Mouse (Mus musculus): ENCODE data around the gene Vhl. TPM values are rescaled to one million over a fixed set of nuclear protein-coding genes. Genes with fewer than 3 reads are reported as not detected.

Gene Vhl
- total and polyA plus RNA-seq, 3 experiments: 12.0 to 12.5 TPM; not detected in 1

DNA sequence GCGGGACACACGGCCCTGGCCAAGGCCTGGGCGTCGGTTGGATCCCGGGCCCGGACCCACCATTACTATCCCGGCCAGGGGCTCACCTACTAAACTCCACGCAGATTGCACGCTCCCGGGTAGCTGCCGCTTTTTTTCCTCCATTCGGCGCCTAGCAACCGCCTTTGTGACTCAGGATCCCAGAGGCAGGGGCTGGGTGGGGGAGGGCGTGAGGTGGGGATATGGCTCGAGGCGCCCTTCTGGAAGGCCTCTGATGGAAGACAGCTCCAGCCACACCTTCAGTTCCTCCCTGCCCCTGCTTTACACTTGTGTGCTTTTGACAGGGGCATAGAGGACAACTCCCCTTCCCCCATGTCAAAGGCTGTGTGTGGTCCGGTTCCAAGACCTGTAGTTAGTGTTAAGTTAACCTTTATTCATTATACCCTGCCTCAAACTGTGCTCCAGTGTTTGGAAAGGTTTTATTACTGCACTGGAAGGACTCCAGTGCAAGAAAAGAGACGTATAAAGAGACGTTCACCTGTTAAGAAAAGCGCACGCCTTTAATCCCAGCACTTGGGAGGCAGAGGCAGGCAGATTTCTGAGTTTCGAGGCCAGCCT lies 23.1 kb upstream of the Vhl start, which contains the start of gene Fancd2os:
Fancd2os (minus strand) TSS at position 173 of the 597 bp plus-strand sequence.
- Histone ChIP-seq H3K27ac (ENCODE audit: control insufficient read depth, low read depth, low read length) (no peak within 1 kb of the TSS), H3K4me3 (ENCODE audit: control insufficient read depth in 1 of 2, insufficient read depth in 1 of 2, low read depth in 2 of 2, low read length in 2 of 2) (no peak within 1 kb of the TSS)

DNA sequence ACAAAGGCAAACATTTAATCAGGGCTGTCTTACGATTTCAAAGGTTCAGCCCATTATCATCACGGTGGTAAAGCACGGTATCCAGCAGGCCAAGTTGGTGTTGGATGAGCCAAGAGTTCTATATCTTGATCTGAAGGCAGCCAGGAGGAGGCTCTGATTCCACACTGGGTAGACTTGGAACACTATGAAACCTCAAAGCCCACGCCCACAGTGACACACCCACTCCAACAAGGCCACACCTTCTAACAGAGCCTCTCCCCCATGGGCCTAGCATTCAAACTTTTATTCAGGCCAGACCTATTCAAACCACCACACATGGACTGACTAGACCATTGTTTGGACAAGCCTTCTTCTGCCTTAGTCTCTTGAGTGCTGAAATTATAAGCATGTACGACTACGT lies 20.9 kb upstream of the Vhl start:
- DNase-seq (ENCODE audit: low read depth, low spot score): peak; percentile 60
- no peaks in the 10 kb centered on the region for H3K27me3 ChIP-seq (ENCODE audit: control insufficient read depth in 1 of 2, insufficient read depth in 2 of 2, low read length in 2 of 2)
- no peaks in the 10 kb centered on the region for H3K9me3 ChIP-seq (replicated peaks; ENCODE audit: insufficient read depth, low read length)
- H3K79me2 ChIP-seq (ENCODE audit: control insufficient read depth, insufficient read depth, low read length, poor library complexity): peaks cover 27% of the 10 kb centered on the region
- TF ChIP-seq JUND (IDR thresholded peaks at IDR 0.05; ENCODE audit: low read depth, low read length) (0 out of 2 replicates have a peak, but pooled peaks have one; percentile 9), CHD1 (IDR thresholded peaks at IDR 0.05; ENCODE audit: low read depth, low read length) (no peak), ETS1 (IDR thresholded peaks at IDR 0.05; ENCODE audit: low read depth, low read length) (0 out of 2 replicates have a peak, but pooled peaks have one; percentile 20), RCOR1 (IDR thresholded peaks at IDR 0.05; ENCODE audit: low read depth, low read length) (peak; percentile 62; the same call in 1 of the 2 replicates), MAX (IDR thresholded peaks at IDR 0.05; ENCODE audit: low read length) (no peak), TBP (IDR thresholded peaks at IDR 0.05; ENCODE audit: low read depth, low read length) (no peak), TAL1 (IDR thresholded peaks at IDR 0.05; ENCODE audit: low read length) (no peak), HCFC1 (IDR thresholded peaks at IDR 0.05; ENCODE audit: low read depth, low read length) (no peak), NRF1 (IDR thresholded peaks at IDR 0.05; ENCODE audit: insufficient read depth, low read depth, low read length, poor library complexity, severe bottlenecking) (peak; percentile 12; the same call in 1 of the 2 replicates), RAD21 (IDR thresholded peaks at IDR 0.05; ENCODE audit: low read depth, low read length) (no peak), EP300 (IDR thresholded peaks at IDR 0.05; ENCODE audit: low read depth in 1 of 2, low read length in 2 of 2) (no peak), MAFK (IDR thresholded peaks at IDR 0.05; ENCODE audit: borderline replicate concordance, low read depth, low read length) (no peak), CTCF (IDR thresholded peaks at IDR 0.05 in 2 of 3, conservative IDR thresholded peaks at IDR 0.05 in 1 of 3; ENCODE audit: control insufficient read depth in 1 of 3, insufficient read depth in 1 of 3, low read depth in 2 of 3, low read length in 3 of 3, poor library complexity in 1 of 3, severe bottlenecking in 1 of 3) (no peak), CHD2 (IDR thresholded peaks at IDR 0.05; ENCODE audit: low read length) (no peak), GABPA (IDR thresholded peaks at IDR 0.05; ENCODE audit: low read depth, low read length) (no peak), MXI1 (IDR thresholded peaks at IDR 0.05; ENCODE audit: low read depth, low read length) (peak; percentile 43; the same call in 1 of the 2 replicates), TCF12 (IDR thresholded peaks at IDR 0.05; ENCODE audit: low read depth, low read length) (0 out of 2 replicates have a peak, but pooled peaks have one; percentile 8), UBTF (IDR thresholded peaks at IDR 0.05; ENCODE audit: borderline replicate concordance, insufficient read depth, low read depth, low read length) (no peak), E2F4 (IDR thresholded peaks at IDR 0.05; ENCODE audit: borderline replicate concordance, low read depth, low read length) (no peak), ZKSCAN1 (IDR thresholded peaks at IDR 0.05; ENCODE audit: low read depth, low read length) (no peak), USF2 (IDR thresholded peaks at IDR 0.05; ENCODE audit: borderline replicate concordance in 1 of 2, insufficient read depth in 1 of 2, low read depth in 1 of 2, low read length in 2 of 2) (no peak)
- H3K4me1 ChIP-seq (ENCODE audit: control insufficient read depth in 1 of 2, insufficient read depth in 2 of 2, low read length in 2 of 2): peaks cover 3 to 19% of the 10 kb centered on the region in 2 experiments; a peak in 3 of 4 replicates
- no peak overlapping the region for H3K9ac ChIP-seq (ENCODE audit: control insufficient read depth, low read depth, low read length, poor library complexity, severe bottlenecking)
- H3K4me3 ChIP-seq (ENCODE audit: control insufficient read depth in 1 of 2, insufficient read depth in 1 of 2, low read depth in 2 of 2, low read length in 2 of 2): no peak overlapping the region
- H3K27ac ChIP-seq (ENCODE audit: control insufficient read depth, low read depth, low read length): no peak overlapping the region
- H3K36me3 ChIP-seq (ENCODE audit: control insufficient read depth in 1 of 2, insufficient read depth in 2 of 2, low read length in 2 of 2): peaks cover 2 to 18% of the 10 kb centered on the region in 2 experiments; a peak in 3 of 4 replicates

More for the DNA sequence above, 23.1 kb upstream of the Vhl start, which contains the start of gene Fancd2os:
- TF ChIP-seq ZMIZ1 (IDR thresholded peaks at IDR 0.05; ENCODE audit: low read depth, low read length) (no peak), MAZ (IDR thresholded peaks at IDR 0.05; ENCODE audit: low read depth, low read length) (no peak), MAX (IDR thresholded peaks at IDR 0.05; ENCODE audit: low read length) (no peak), GABPA (IDR thresholded peaks at IDR 0.05; ENCODE audit: low read depth, low read length) (no peak), POLR2AphosphoS5 (IDR thresholded peaks at IDR 0.05; ENCODE audit: borderline replicate concordance, low read depth, low read length) (no peak), EP300 (IDR thresholded peaks at IDR 0.05; ENCODE audit: low read depth in 1 of 2, low read length in 2 of 2) (no peak), SMC3 (IDR thresholded peaks at IDR 0.05; ENCODE audit: low read depth, low read length) (no peak), NRF1 (IDR thresholded peaks at IDR 0.05; ENCODE audit: insufficient read depth, low read depth, low read length, poor library complexity, severe bottlenecking) (no peak), BHLHE40 (IDR thresholded peaks at IDR 0.05; ENCODE audit: borderline replicate concordance, low read depth, low read length) (no peak), HCFC1 (IDR thresholded peaks at IDR 0.05; ENCODE audit: low read depth, low read length) (no peak), UBTF (IDR thresholded peaks at IDR 0.05; ENCODE audit: borderline replicate concordance, insufficient read depth, low read depth, low read length) (no peak), GATA1 (IDR thresholded peaks at IDR 0.05; ENCODE audit: low read depth, low read length) (no peak), KAT2A (conservative IDR thresholded peaks at IDR 0.05; ENCODE audit: low read depth, low read length) (no peak), USF1 (IDR thresholded peaks at IDR 0.05; ENCODE audit: low read depth, low read length) (no peak), JUND (IDR thresholded peaks at IDR 0.05; ENCODE audit: low read depth, low read length) (no peak)
- peaks cover 10% of the 10 kb centered on the region for H3K79me2 ChIP-seq (ENCODE audit: control insufficient read depth, insufficient read depth, low read length, poor library complexity)
- H3K4me1 ChIP-seq (ENCODE audit: control insufficient read depth in 1 of 2, insufficient read depth in 2 of 2, low read length in 2 of 2): peaks cover 1 to 8% of the 10 kb centered on the region in 2 experiments; a peak in 3 of 4 replicates
- H3K36me3 ChIP-seq (ENCODE audit: control insufficient read depth in 1 of 2, insufficient read depth in 2 of 2, low read length in 2 of 2): peaks cover 0 to 2% of the 10 kb centered on the region in 2 experiments; a peak in 2 of 4 replicates
- H3K27me3 ChIP-seq (ENCODE audit: control insufficient read depth in 1 of 2, insufficient read depth in 2 of 2, low read length in 2 of 2): no peaks in the 10 kb centered on the region
- no peaks in the 10 kb centered on the region for H3K9me3 ChIP-seq (replicated peaks; ENCODE audit: insufficient read depth, low read length)
- DNase-seq (ENCODE audit: low read depth, low spot score): no peak
- H3K9ac ChIP-seq (ENCODE audit: control insufficient read depth, low read depth, low read length, poor library complexity, severe bottlenecking): no peak within 1 kb of the TSS

Data from MEL (cell line).